Mouse (Mus musculus): ENCODE results near the gene Timp2.

- TF ChIP-seq GATA1 (IDR thresholded peaks at IDR 0.05; ENCODE audit: borderline replicate concordance, low read length) (no peak), CTCF (IDR thresholded peaks at IDR 0.05; ENCODE audit: low read depth, low read length) (no peak), POLR2AphosphoS5 (IDR thresholded peaks at IDR 0.05; ENCODE audit: insufficient replicate concordance, low read depth, low read length) (no peak), GATA2 (IDR thresholded peaks at IDR 0.05; ENCODE audit: borderline replicate concordance, low read depth, low read length) (no peak), TAL1 (conservative IDR thresholded peaks at IDR 0.05; ENCODE audit: low read depth, low read length) (no peak)
Measured at GRCm38 (mm10) chr11:118295026-118295425, 60.5 kb downstream of the Timp2 start.

All from G1E (cell line).